Mouse (Mus musculus): ENCODE measurements around the gene Bcl11a. TPM values are rescaled to one million over a fixed set of nuclear protein-coding genes. Genes with fewer than 3 reads are reported as not detected.

Gene Bcl11a
- total and polyA plus RNA-seq, 2 experiments from 2014 or later: 70.8 to 173 TPM

- DNase-seq (no peak), ATAC-seq (no peak)
- WGBS: 92% methylated on average over 6 of the region's 6 CpGs
- Histone ChIP-seq H3K4me1 (ENCODE audit: insufficient read depth) (no peaks in the 10 kb centered on the region), H3K9me3 (ENCODE audit: low read length) (no peaks in the 10 kb centered on the region), H3K9ac (no peak overlapping the region), H3K27me3 (ENCODE audit: insufficient read depth, low read length) (no peaks in the 10 kb centered on the region), H3K27ac (ENCODE audit: low read depth, low read length) (no peak overlapping the region), H3K36me3 (ENCODE audit: insufficient read depth) (peaks cover 3% of the 10 kb centered on the region; the same call in 1 of the 2 replicates), H3K4me3 (ENCODE audit: low read depth, low read length) (no peak overlapping the region), H3K4me2 (ENCODE audit: low read depth) (no peak overlapping the region)
- TF ChIP-seq CTCF (IDR thresholded peaks at IDR 0.05; ENCODE audit: low read depth): no peak
Measured at GRCm38 (mm10) chr11:24178823-24179476, 101.1 kb downstream of the Bcl11a start.

- 10% methylated on average over 7 of the region's 7 CpGs for WGBS
- no peak for ATAC-seq
Measured at GRCm38 (mm10) chr11:24180040-24180439, 102.2 kb downstream of the Bcl11a start.

GRCm38 (mm10) chr11:24183501-24183900 is 105.6 kb downstream of the Bcl11a start:
- no peak for TF ChIP-seq CTCF (IDR thresholded peaks at IDR 0.05; ENCODE audit: low read depth)
- no peak for DNase-seq
- Histone ChIP-seq H3K4me1 (ENCODE audit: insufficient read depth) (no peaks in the 10 kb centered on the region), H3K36me3 (ENCODE audit: insufficient read depth) (no peaks in the 10 kb centered on the region), H3K27ac (ENCODE audit: low read depth, low read length) (no peak overlapping the region), H3K9me3 (ENCODE audit: low read length) (no peaks in the 10 kb centered on the region), H3K4me3 (ENCODE audit: low read depth, low read length) (no peak overlapping the region), H3K27me3 (ENCODE audit: insufficient read depth, low read length) (no peaks in the 10 kb centered on the region), H3K4me2 (ENCODE audit: low read depth) (no peak overlapping the region), H3K9ac (no peak overlapping the region)
- WGBS: 76% methylated on average over 7 of the region's 7 CpGs
- peak; percentile 53 for ATAC-seq

More at GRCm38 (mm10) chr11:24180040-24180439, 102.2 kb downstream of the Bcl11a start:
- no peak overlapping the region for H3K4me3 ChIP-seq (ENCODE audit: low read depth, low read length)
- no peaks in the 10 kb centered on the region for H3K27me3 ChIP-seq (ENCODE audit: insufficient read depth, low read length)
- H3K9me3 ChIP-seq (ENCODE audit: low read length): no peaks in the 10 kb centered on the region
- no peaks in the 10 kb centered on the region for H3K4me1 ChIP-seq (ENCODE audit: insufficient read depth)
- no peak overlapping the region for H3K4me2 ChIP-seq (ENCODE audit: low read depth)
- TF ChIP-seq CTCF (IDR thresholded peaks at IDR 0.05; ENCODE audit: low read depth): no peak
- H3K9ac ChIP-seq: no peak overlapping the region
- no peaks in the 10 kb centered on the region for H3K36me3 ChIP-seq (ENCODE audit: insufficient read depth)
- H3K27ac ChIP-seq (ENCODE audit: low read depth, low read length): no peak overlapping the region
- no peak for DNase-seq

GRCm38 (mm10) chr11:24184932-24185331 is 107.1 kb downstream of the Bcl11a start:
- no peak overlapping the region for H3K4me3 ChIP-seq (ENCODE audit: low read depth, low read length)
- H3K36me3 ChIP-seq (ENCODE audit: insufficient read depth): no peaks in the 10 kb centered on the region
- H3K27ac ChIP-seq (ENCODE audit: low read depth, low read length): no peak overlapping the region
- 67% methylated on average over 5 of the region's 5 CpGs for WGBS
- DNase-seq: no peak
- H3K4me1 ChIP-seq (ENCODE audit: insufficient read depth): no peaks in the 10 kb centered on the region
- H3K9ac ChIP-seq: no peak overlapping the region
- H3K4me2 ChIP-seq (ENCODE audit: low read depth): no peak overlapping the region
- H3K9me3 ChIP-seq (ENCODE audit: low read length): no peaks in the 10 kb centered on the region
- TF ChIP-seq CTCF (IDR thresholded peaks at IDR 0.05; ENCODE audit: low read depth): peak; percentile 13; the same call in 1 of the 2 replicates
- ATAC-seq: no peak; the same call in 1 of the 2 replicates
- no peaks in the 10 kb centered on the region for H3K27me3 ChIP-seq (ENCODE audit: insufficient read depth, low read length)

- Histone ChIP-seq H3K36me3 (ENCODE audit: insufficient read depth) (no peaks in the 10 kb centered on the region), H3K4me2 (ENCODE audit: low read depth) (no peak overlapping the region), H3K4me3 (ENCODE audit: low read depth, low read length) (no peak overlapping the region), H3K9me3 (ENCODE audit: low read length) (no peaks in the 10 kb centered on the region), H3K27me3 (ENCODE audit: insufficient read depth, low read length) (no peaks in the 10 kb centered on the region), H3K4me1 (ENCODE audit: insufficient read depth) (no peaks in the 10 kb centered on the region), H3K27ac (ENCODE audit: low read depth, low read length) (no peak overlapping the region), H3K9ac (no peak overlapping the region)
- no peak for ATAC-seq
- no peak for DNase-seq
- TF ChIP-seq CTCF (IDR thresholded peaks at IDR 0.05; ENCODE audit: low read depth): no peak
- 85% methylated on average over 3 of the region's 3 CpGs for WGBS
Measured at GRCm38 (mm10) chr11:24190411-24190810, 112.6 kb downstream of the Bcl11a start.

GRCm38 (mm10) chr11:24196460-24197190 is 118.8 kb downstream of the Bcl11a start:
- DNase-seq: no peak
- ATAC-seq: no peak
- Histone ChIP-seq H3K9ac (no peak overlapping the region), H3K36me3 (ENCODE audit: insufficient read depth) (no peaks in the 10 kb centered on the region), H3K27me3 (ENCODE audit: insufficient read depth, low read length) (no peaks in the 10 kb centered on the region), H3K27ac (ENCODE audit: low read depth, low read length) (no peak overlapping the region), H3K9me3 (ENCODE audit: low read length) (no peaks in the 10 kb centered on the region), H3K4me2 (ENCODE audit: low read depth) (no peak overlapping the region), H3K4me1 (ENCODE audit: insufficient read depth) (no peaks in the 10 kb centered on the region), H3K4me3 (ENCODE audit: low read depth, low read length) (no peak overlapping the region)
- no peak for TF ChIP-seq CTCF (IDR thresholded peaks at IDR 0.05; ENCODE audit: low read depth)
- 76% methylated on average over 4 of the region's 4 CpGs for WGBS

- ATAC-seq (no peak), DNase-seq (no peak)
- no peak for TF ChIP-seq CTCF (IDR thresholded peaks at IDR 0.05; ENCODE audit: low read depth)
- H3K4me2 ChIP-seq (ENCODE audit: low read depth): no peak overlapping the region
- no peaks in the 10 kb centered on the region for H3K27me3 ChIP-seq (ENCODE audit: insufficient read depth, low read length)
- no peaks in the 10 kb centered on the region for H3K9me3 ChIP-seq (ENCODE audit: low read length)
- 55% methylated on average over 1 of the region's 1 CpGs for WGBS
- no peak overlapping the region for H3K4me3 ChIP-seq (ENCODE audit: low read depth, low read length)
- no peaks in the 10 kb centered on the region for H3K4me1 ChIP-seq (ENCODE audit: insufficient read depth)
- no peak overlapping the region for H3K9ac ChIP-seq
- no peak overlapping the region for H3K27ac ChIP-seq (ENCODE audit: low read depth, low read length)
- no peaks in the 10 kb centered on the region for H3K36me3 ChIP-seq (ENCODE audit: insufficient read depth)
Measured at GRCm38 (mm10) chr11:24197424-24197823, 119.6 kb downstream of the Bcl11a start.

Data from forebrain, postnatal 0 days (tissue).